Mouse (Mus musculus) forebrain, embryonic 13.5 days (tissue): Measurements from ENCODE around the gene Cdan1. TPM values are rescaled to one million over a fixed set of nuclear protein-coding genes. Genes with fewer than 3 reads are reported as not detected.

ENCODE experiments used
- ATAC-seq: fragments of 200-750 bp; cut with Nextera tagmentation; 2 replicates; pipeline ENCODE4 v1.8.0; 2017
- H3K27ac ChIP-seq: fragments of 300-500 bp; sonication (generic); 2 replicates; pipeline ENCODE4 v1.5.1; 2015; ENCODE audit warnings: inconsistent platforms, mild to moderate bottlenecking, moderate library complexity
- H3K27me3 ChIP-seq: fragments of 300-500 bp; sonication (generic); 2 replicates; pipeline ENCODE4 v1.6.1; 2015; ENCODE audit warnings: mild to moderate bottlenecking, inconsistent platforms
- H3K36me3 ChIP-seq: fragments of 300-500 bp; sonication (generic); 2 replicates; pipeline ENCODE4 v1.6.1; 2015; ENCODE audit warnings: mild to moderate bottlenecking, inconsistent platforms; ENCODE audit not compliant: poor library complexity, severe bottlenecking
- H3K4me1 ChIP-seq: fragments of 300-500 bp; sonication (generic); 2 replicates; pipeline ENCODE4 v1.6.1; 2015; ENCODE audit warnings: inconsistent platforms
- H3K4me2 ChIP-seq: fragments of 300-500 bp; sonication (generic); 2 replicates; pipeline ENCODE4 v1.6.1; 2015; ENCODE audit warnings: inconsistent platforms, mild to moderate bottlenecking, moderate library complexity
- H3K4me3 ChIP-seq: fragments of 300-500 bp; sonication (generic); 2 replicates; pipeline ENCODE4 v1.5.1; 2015; ENCODE audit warnings: mild to moderate bottlenecking, inconsistent platforms
- H3K9ac ChIP-seq: fragments of 300-500 bp; sonication (generic); 2 replicates; pipeline ENCODE4 v1.6.1; 2015; ENCODE audit warnings: mild to moderate bottlenecking, inconsistent platforms
- H3K9me3 ChIP-seq: fragments of 300-500 bp; sonication (generic); replicated peaks from 2 replicates; pipeline ENCODE4 v1.6.1; 2016; ENCODE audit warnings: inconsistent platforms
- WGBS: fragments of 180-500 bp; shearing (Covaris S2); methylation state at CpG from one replicate; pipeline ENCODE4 v1.1.7; 2015; 5-methylcytosine and 5-hydroxymethylcytosine counted together
- polyA plus RNA-seq: library from polyadenylated mRNA; unstranded; fragments of >200 nt; fragmentation: Nextera tagmentation; extraction: Ambion mirVana; gene quantifications from 2 replicates; pipeline ENCODE4 v1.2.1, GENCODE M21; 2015

The Cdan1 gene
- polyA plus RNA-seq, 1 experiment from 2014 or later = 6.0 TPM

DNA sequence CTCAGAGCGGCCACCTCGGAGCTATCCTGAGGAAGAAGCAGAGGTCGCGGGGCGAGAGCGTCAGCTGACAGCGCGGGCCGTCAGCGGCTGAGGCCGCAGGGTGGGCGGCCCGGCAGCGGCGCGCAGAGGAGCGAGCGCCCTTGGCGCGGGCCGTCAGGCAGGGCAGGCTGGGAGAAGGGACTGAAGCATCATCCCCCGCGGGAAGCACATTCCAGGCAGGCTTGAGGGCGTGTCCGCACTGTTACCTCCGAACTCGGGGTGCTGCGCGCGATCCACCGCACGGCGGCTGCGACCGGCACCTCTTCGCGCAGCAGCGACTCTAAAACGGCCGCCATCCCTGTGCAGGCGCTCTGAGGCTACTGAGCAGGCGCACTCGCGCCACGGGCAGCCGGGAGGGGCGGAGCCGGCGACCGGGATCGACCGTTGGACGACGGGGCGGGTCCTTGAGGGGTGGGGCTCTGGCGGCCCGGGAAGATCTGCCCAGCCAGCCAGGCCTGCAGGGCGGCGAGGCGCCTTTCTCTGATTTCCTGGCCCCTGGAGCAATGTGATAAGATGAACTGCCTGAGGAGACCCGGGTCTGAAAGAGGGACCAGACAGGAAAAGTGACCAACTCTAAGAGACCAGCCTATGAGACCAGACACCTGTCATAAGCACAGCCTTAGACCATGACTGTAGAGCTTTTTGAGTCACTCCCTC, 118.6 kb downstream of the Cdan1 start:
- WGBS = under 1% methylated on average over 59 of the region's 61 CpGs
- Histone ChIP-seq H3K9ac (peak overlapping the region; percentile 90), H3K4me3 (peak overlapping the region; percentile 61), H3K36me3 (peaks cover 25% of the 10 kb centered on the region), H3K27me3 (no peaks in the 10 kb centered on the region), H3K4me2 (peak overlapping the region; percentile 99), H3K4me1 (peaks cover 28% of the 10 kb centered on the region), H3K27ac (peak overlapping the region; percentile 87), H3K9me3 (no peaks in the 10 kb centered on the region)
- ATAC-seq = peak; percentile 99

- H3K9me3 ChIP-seq = no peaks in the 10 kb centered on the region
- H3K9ac ChIP-seq = peak overlapping the region; percentile 90
- under 1% methylated on average over 26 of the region's 50 CpGs for WGBS
- H3K4me1 ChIP-seq = peaks cover 28% of the 10 kb centered on the region
- no peak for ATAC-seq
- H3K27ac ChIP-seq = peak overlapping the region; percentile 87
- H3K4me2 ChIP-seq = peak overlapping the region; percentile 99
- H3K36me3 ChIP-seq = peaks cover 31% of the 10 kb centered on the region
- peak overlapping the region; percentile 61 for H3K4me3 ChIP-seq
- no peaks in the 10 kb centered on the region for H3K27me3 ChIP-seq
Measured at GRCm38 (mm10) chr2:120730639-120731166, 119.2 kb downstream of the Cdan1 start.

DNA sequence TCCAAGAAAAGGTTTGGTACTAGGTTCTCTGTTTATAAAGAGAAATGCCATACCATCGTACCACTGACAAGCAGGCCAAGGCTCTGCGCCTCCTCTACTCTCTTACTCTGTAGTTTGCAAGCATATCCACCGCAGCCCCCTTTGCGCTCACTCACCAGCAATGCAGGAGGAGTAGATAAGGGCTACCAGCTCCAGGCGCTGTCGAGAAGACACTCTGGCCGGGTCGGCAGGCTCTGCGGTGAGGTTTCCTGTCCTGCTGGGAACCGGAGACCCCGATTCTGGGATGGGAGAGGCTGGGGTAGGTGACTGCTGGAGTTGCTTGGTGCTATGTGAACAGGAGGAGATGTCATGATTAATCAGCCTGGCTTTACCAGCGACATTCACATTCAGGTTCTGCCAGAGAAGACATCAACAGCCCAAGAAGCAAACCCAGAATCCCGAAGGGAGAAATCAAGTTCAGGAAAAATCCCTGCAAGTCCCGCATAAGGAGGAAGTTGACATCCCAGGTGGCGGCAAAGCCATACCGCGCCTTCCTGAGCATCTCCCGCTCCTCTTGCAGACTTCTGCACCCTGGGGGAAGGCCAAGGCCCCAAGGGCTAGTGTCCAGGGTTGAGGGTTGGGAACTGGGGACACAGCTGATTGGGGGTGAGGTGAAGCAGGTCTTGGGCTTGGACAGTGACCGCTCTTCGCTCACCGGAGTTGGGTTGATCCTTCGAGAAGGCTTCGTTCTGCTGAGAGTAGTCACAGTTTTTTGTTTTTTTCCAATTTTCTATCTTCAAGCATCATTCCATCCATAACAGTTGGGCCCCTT, 119.9 kb downstream of the Cdan1 start:
- H3K9ac ChIP-seq = peak overlapping the region; percentile 90
- H3K4me3 ChIP-seq = peak overlapping the region; percentile 61
- H3K9me3 ChIP-seq = no peaks in the 10 kb centered on the region
- WGBS = 14% methylated on average over 23 of the region's 23 CpGs
- ATAC-seq = no peak
- peak overlapping the region; percentile 99 for H3K4me2 ChIP-seq
- peaks cover 38% of the 10 kb centered on the region for H3K36me3 ChIP-seq
- peaks cover 28% of the 10 kb centered on the region for H3K4me1 ChIP-seq
- H3K27ac ChIP-seq = no peak overlapping the region
- no peaks in the 10 kb centered on the region for H3K27me3 ChIP-seq

- WGBS = 91% methylated on average over 6 of the region's 6 CpGs
- H3K36me3 ChIP-seq = peaks cover 94% of the 10 kb centered on the region
- H3K9ac ChIP-seq = no peak overlapping the region
- no peak for ATAC-seq
- peaks cover 9% of the 10 kb centered on the region for H3K4me1 ChIP-seq
- no peaks in the 10 kb centered on the region for H3K27me3 ChIP-seq
- no peak overlapping the region for H3K4me2 ChIP-seq
- H3K4me3 ChIP-seq = no peak overlapping the region
- no peaks in the 10 kb centered on the region for H3K9me3 ChIP-seq
- no peak overlapping the region for H3K27ac ChIP-seq
Measured at GRCm38 (mm10) chr2:120724176-120724575, 125.8 kb downstream of the Cdan1 start.

GRCm38 (mm10) chr2:120723621-120724020, 126.3 kb downstream of the Cdan1 start:
- H3K4me1 ChIP-seq = peaks cover 3% of the 10 kb centered on the region
- no peak overlapping the region for H3K4me2 ChIP-seq
- WGBS = 78% methylated on average over 4 of the region's 4 CpGs

GRCm38 (mm10) chr2:120722491-120722890, 127.4 kb downstream of the Cdan1 start:
- no peak for ATAC-seq
- no peak overlapping the region for H3K4me2 ChIP-seq
- 76% methylated on average over 8 of the region's 8 CpGs for WGBS
- H3K4me1 ChIP-seq = no peaks in the 10 kb centered on the region
- H3K9ac ChIP-seq = no peak overlapping the region
- H3K36me3 ChIP-seq = peaks cover 98% of the 10 kb centered on the region
- H3K4me3 ChIP-seq = no peak overlapping the region
- no peaks in the 10 kb centered on the region for H3K9me3 ChIP-seq
- no peaks in the 10 kb centered on the region for H3K27me3 ChIP-seq
- H3K27ac ChIP-seq = no peak overlapping the region

More at GRCm38 (mm10) chr2:120723621-120724020, 126.3 kb downstream of the Cdan1 start:
- H3K4me3 ChIP-seq = no peak overlapping the region
- no peak overlapping the region for H3K9ac ChIP-seq
- H3K9me3 ChIP-seq = no peaks in the 10 kb centered on the region
- no peak for ATAC-seq
- no peak overlapping the region for H3K27ac ChIP-seq
- peaks cover 98% of the 10 kb centered on the region for H3K36me3 ChIP-seq
- no peaks in the 10 kb centered on the region for H3K27me3 ChIP-seq

GRCm38 (mm10) chr2:120721911-120722310, 128.0 kb downstream of the Cdan1 start:
- H3K4me2 ChIP-seq = no peak overlapping the region
- H3K36me3 ChIP-seq = peaks cover 98% of the 10 kb centered on the region
- no peaks in the 10 kb centered on the region for H3K27me3 ChIP-seq
- no peak for ATAC-seq
- no peak overlapping the region for H3K27ac ChIP-seq
- H3K9me3 ChIP-seq = no peaks in the 10 kb centered on the region
- no peaks in the 10 kb centered on the region for H3K4me1 ChIP-seq
- H3K9ac ChIP-seq = no peak overlapping the region
- H3K4me3 ChIP-seq = no peak overlapping the region
- 92% methylated on average over 2 of the region's 2 CpGs for WGBS

GRCm38 (mm10) chr2:120720821-120721220, 129.1 kb downstream of the Cdan1 start:
- Histone ChIP-seq H3K4me1 (no peaks in the 10 kb centered on the region), H3K4me3 (no peak overlapping the region), H3K27ac (no peak overlapping the region), H3K27me3 (no peaks in the 10 kb centered on the region), H3K9ac (no peak overlapping the region), H3K9me3 (no peaks in the 10 kb centered on the region), H3K4me2 (no peak overlapping the region), H3K36me3 (peaks cover 97% of the 10 kb centered on the region)
- ATAC-seq = no peak
- 96% methylated on average over 6 of the region's 6 CpGs for WGBS

DNA sequence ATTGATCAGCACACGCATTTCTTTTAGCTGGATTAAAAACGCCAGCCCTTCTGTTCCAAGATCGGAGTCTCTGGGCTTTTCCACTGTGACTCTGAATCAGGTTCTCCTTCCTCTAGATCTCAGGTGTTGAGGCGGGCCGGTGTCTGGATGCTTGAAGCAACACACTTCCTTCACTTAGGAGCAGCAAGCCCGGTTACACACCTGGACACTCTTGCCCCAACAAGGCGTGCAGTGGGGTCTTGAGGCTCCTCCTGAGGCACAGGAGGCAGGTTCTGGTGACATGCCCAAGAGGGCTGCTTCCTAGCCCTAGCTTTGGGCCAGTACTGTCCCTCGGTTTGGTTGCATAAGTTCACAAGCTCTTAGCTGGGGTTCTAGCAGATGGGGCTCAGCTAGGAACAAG, 131.4 kb downstream of the Cdan1 start:
- Histone ChIP-seq H3K4me1 (no peaks in the 10 kb centered on the region), H3K4me2 (no peak overlapping the region), H3K4me3 (no peak overlapping the region), H3K9ac (no peak overlapping the region), H3K27me3 (no peaks in the 10 kb centered on the region), H3K27ac (no peak overlapping the region), H3K9me3 (no peaks in the 10 kb centered on the region), H3K36me3 (peaks cover 94% of the 10 kb centered on the region)
- no peak for ATAC-seq
- 95% methylated on average over 8 of the region's 8 CpGs for WGBS

- 92% methylated on average over 3 of the region's 3 CpGs for WGBS
- H3K4me3 ChIP-seq = no peak overlapping the region
- no peaks in the 10 kb centered on the region for H3K4me1 ChIP-seq
- H3K4me2 ChIP-seq = no peak overlapping the region
- no peak overlapping the region for H3K9ac ChIP-seq
- H3K27ac ChIP-seq = no peak overlapping the region
- peaks cover 64% of the 10 kb centered on the region for H3K36me3 ChIP-seq
- H3K27me3 ChIP-seq = no peaks in the 10 kb centered on the region
- ATAC-seq = no peak
- no peaks in the 10 kb centered on the region for H3K9me3 ChIP-seq
Measured at GRCm38 (mm10) chr2:120713441-120713840, 136.5 kb downstream of the Cdan1 start.

DNA sequence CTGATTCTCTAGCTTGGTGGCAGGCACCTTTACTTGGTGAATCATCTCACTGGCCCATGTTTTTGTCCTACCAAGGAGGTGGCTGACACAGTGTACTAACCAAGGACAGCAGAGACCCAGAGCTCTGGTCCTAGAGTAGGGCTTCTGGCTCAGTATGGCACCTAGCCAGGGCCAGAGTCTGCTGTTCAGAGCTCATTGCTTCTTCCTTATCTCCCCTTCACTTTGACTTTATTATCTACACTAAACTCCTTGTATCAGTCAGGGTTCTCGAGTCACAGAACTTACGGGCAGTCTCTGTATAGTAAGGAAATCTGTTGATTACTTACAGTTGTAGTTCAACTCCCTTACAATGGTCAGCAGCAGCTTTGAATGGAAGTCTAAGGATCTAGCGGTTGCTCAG, 139.0 kb downstream of the Cdan1 start:
- Histone ChIP-seq H3K4me2 (no peak overlapping the region), H3K4me1 (no peaks in the 10 kb centered on the region), H3K9me3 (no peaks in the 10 kb centered on the region), H3K36me3 (peaks cover 41% of the 10 kb centered on the region), H3K9ac (no peak overlapping the region), H3K27ac (no peak overlapping the region), H3K4me3 (no peak overlapping the region), H3K27me3 (no peaks in the 10 kb centered on the region)
- 95% methylated on average over 3 of the region's 3 CpGs for WGBS
- ATAC-seq = no peak

- Histone ChIP-seq H3K27me3 (no peaks in the 10 kb centered on the region), H3K27ac (no peak overlapping the region), H3K9ac (no peak overlapping the region), H3K9me3 (no peaks in the 10 kb centered on the region), H3K36me3 (peaks cover 36% of the 10 kb centered on the region), H3K4me2 (no peak overlapping the region), H3K4me1 (no peaks in the 10 kb centered on the region), H3K4me3 (no peak overlapping the region)
- no peak for ATAC-seq
- WGBS = 93% methylated on average over 3 of the region's 3 CpGs
Measured at GRCm38 (mm10) chr2:120710154-120710553, 139.8 kb downstream of the Cdan1 start.
